Mouse (Mus musculus): Measurements from ENCODE around the gene Galk1. TPM values are rescaled to one million over a fixed set of nuclear protein-coding genes. Genes with fewer than 3 reads are reported as not detected.

Galk1 gene
- polyA plus RNA-seq, 1 experiment from 2014 or later, result 100 TPM

DNA sequence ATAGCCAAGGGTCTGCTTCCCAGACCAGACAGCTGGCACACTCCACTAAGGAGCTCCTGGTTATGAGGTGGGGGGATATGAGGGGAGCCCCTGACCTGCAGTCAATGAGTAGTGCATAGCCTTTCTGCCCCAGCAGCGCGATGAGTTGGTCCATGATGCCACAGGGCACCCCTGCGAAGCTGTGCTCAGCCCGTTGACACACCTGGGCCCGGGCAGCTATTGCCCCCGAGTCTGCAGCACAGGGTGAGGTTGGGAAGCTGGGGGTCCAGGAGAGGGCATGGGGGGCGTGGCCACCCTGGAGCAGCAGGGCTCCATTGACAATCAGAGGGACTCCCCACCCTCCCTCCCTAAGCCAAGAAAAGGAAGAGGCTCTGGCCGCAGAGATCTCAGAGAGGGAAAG lies 2.4 kb downstream of the Galk1 start:
- POLR2A ChIA-PET, result no interaction called here
- in situ Hi-C loops (cut with MboI; ENCODE audit: low pct_unique_long_range_greater_than_20kb), result no loop called here
- CTCF ChIA-PET, result no interaction called here

GRCm38 (mm10) chr11:116009661-116010060 lies 2.9 kb downstream of the Galk1 start:
- TF ChIP-seq CTCF (IDR thresholded peaks at IDR 0.05), result no peak
- ATAC-seq, result no peak
- H3K27me3 ChIP-seq, result no peaks in the 10 kb centered on the region
- POLR2A ChIA-PET, result no interaction called here
- DNase-seq (ENCODE audit: low read depth, low spot score), result no peak
- in situ Hi-C loops (cut with MboI; ENCODE audit: low pct_unique_long_range_greater_than_20kb), result no loop called here
- CTCF ChIA-PET, result no interaction called here

More for the DNA sequence above, 2.4 kb downstream of the Galk1 start:
- no peaks in the 10 kb centered on the region for H3K27me3 ChIP-seq
- DNase-seq (ENCODE audit: low read depth, low spot score) (no peak), ATAC-seq (no peak)
- TF ChIP-seq CTCF (IDR thresholded peaks at IDR 0.05), result no peak

DNA sequence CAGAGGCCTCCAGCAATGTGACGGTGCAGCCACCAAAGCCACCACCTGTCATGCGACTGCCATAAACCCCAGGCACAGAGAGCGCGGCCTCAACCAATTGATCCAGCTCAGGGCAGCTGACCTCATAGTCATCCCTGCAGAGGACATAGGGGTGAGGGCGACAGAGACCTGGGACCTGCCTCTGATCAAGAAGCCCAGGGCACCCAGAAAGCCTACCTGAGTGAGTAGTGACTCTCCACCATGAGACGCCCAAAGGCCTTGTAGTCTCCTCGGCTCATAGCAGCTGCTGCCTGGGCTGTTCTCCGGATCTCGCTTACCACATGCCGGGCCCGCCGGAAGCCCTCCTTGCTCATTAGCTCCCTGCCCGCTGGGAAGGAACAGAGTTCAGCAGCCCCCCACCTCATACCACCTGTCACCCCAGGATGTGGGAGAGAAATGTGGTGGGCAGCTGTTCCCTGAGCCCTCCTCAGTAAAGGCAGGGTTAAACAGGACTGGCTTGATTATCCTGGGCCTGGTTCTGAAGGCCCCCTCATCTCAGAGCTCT lies 3.6 kb downstream of the Galk1 start:
- POLR2A ChIA-PET, result interaction anchor here (0.6 kb wide), 2 partner anchors 12 to 21 kb away, joined by 3 to 9 read pairs; no protein-coding TSS in a partner anchor
- no peak for DNase-seq (ENCODE audit: low read depth, low spot score)
- CTCF ChIA-PET, result no interaction called here
- no peaks in the 10 kb centered on the region for H3K27me3 ChIP-seq
- in situ Hi-C loops (cut with MboI; ENCODE audit: low pct_unique_long_range_greater_than_20kb), result no loop called here
- TF ChIP-seq CTCF (IDR thresholded peaks at IDR 0.05), result no peak
- no peak for ATAC-seq

GRCm38 (mm10) chr11:116008411-116008810 lies 4.1 kb downstream of the Galk1 start:
- no peak for ATAC-seq
- DNase-seq (ENCODE audit: low read depth, low spot score), result no peak
- TF ChIP-seq CTCF (IDR thresholded peaks at IDR 0.05), result no peak
- CTCF ChIA-PET, result no interaction called here
- POLR2A ChIA-PET, result interaction anchor here (0.6 kb wide), 2 partner anchors 12 to 20 kb away, joined by 3 to 9 read pairs; no protein-coding TSS in a partner anchor
- in situ Hi-C loops (cut with MboI; ENCODE audit: low pct_unique_long_range_greater_than_20kb), result no loop called here
- H3K27me3 ChIP-seq, result no peaks in the 10 kb centered on the region

DNA sequence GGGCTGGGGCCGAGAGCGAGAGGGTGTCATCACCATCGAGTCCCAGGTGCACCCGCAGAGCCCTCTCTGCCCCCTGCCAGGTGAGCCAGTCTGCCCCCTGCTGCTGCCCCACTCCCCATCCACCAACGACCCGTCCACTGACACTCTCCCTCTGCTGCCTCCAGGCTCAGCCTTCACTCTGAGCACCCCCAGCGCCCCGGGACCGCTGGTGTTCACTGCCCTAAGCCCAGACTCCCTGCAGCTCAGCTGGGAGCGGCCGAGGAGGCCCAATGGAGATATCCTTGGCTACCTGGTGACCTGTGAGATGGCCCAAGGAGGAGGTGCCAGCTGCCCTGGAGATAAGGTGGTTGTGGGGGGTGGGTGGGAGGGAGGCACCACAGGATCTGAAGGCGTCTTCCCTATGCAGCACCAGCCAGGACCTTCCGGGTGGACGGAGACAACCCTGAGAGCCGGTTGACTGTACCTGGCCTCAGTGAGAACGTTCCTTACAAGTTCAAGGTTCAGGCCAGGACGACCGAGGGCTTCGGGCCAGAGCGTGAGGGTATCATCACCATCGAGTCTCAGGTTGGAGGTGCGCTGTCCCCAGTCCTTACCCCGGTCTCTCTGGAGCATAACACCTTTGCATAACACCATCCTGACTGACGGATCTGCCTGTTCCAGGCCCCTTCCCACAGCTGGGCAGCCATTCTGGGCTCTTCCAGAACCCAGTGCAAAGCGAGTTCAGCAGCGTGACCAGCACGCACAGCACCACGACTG lies 5.2 kb downstream of the Galk1 start:
- DNase-seq (ENCODE audit: low read depth, low spot score) (no peak), ATAC-seq (no peak)
- ChIA-PET POLR2A (no interaction called here), CTCF (no interaction called here)
- no peak for TF ChIP-seq CTCF (IDR thresholded peaks at IDR 0.05)
- in situ Hi-C loops (cut with MboI; ENCODE audit: low pct_unique_long_range_greater_than_20kb), result no loop called here
- H3K27me3 ChIP-seq, result no peaks in the 10 kb centered on the region

- ChIA-PET CTCF (interaction anchor here (0.9 kb wide), 1 partner anchor 73 kb away, joined by 4 read pairs; the partner anchor contains the start of genes Recql5 and Sap30bp), POLR2A (no interaction called here)
- H3K27me3 ChIP-seq, result no peaks in the 10 kb centered on the region
- ATAC-seq, result peak; percentile 10
- TF ChIP-seq CTCF (IDR thresholded peaks at IDR 0.05), result no peak
- in situ Hi-C loops (cut with MboI; ENCODE audit: low pct_unique_long_range_greater_than_20kb), result no loop called here
- DNase-seq (ENCODE audit: low read depth, low spot score), result no peak
These were observed 6.7 kb downstream of the Galk1 start for GRCm38 (mm10) chr11:116005701-116006419.

DNA sequence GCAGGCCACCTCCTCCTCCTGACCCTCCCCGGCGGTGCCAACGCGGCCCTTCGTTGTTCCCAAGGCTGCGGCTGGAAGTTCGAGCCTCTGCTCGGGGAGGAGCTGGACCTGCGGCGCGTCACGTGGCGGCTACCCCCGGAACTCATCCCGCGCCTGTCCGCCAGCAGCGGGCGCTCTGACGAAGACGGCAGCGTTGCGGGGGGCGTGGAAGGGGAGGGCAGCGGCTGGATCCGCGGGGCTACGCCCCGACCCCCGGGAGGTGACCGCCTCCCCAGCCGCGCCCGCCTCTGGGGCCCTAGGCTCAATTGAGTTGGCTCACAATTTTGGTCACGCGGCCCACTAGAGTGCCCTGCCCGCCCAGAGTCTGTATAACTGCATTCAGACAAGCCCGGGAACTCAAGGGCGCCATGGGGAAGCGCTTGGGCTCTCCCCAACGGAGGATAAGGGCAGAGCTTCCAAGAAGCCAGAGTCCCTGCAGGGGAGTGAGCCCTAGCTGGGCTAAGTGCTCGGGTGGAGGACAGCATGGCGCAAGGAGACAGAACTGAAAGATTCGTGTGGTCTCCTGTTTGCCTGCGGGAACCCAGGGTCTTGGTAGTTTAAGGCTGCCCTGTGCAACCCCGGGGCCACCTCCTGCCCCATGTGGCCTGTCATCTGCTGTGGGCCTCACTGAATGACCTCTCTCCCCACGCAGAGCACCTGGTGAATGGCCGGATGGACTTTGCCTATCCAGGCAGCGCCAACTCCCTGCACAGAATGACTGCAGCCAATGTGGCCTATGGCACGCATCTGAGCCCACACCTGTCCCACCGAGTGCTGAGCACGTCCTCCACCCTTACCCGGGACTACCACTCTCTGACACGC lies 7.4 kb downstream of the Galk1 start:
- DNase-seq (ENCODE audit: low read depth, low spot score) (no peak), ATAC-seq (no peak)
- TF ChIP-seq CTCF (IDR thresholded peaks at IDR 0.05), result no peak
- ChIA-PET POLR2A (no interaction called here), CTCF (interaction anchor here (1.0 to 1.2 kb wide), 2 partner anchors 65 to 69 kb away, joined by 4 to 5 read pairs; no protein-coding TSS in a partner anchor)
- no peaks in the 10 kb centered on the region for H3K27me3 ChIP-seq
- in situ Hi-C loops (cut with MboI; ENCODE audit: low pct_unique_long_range_greater_than_20kb), result no loop called here

DNA sequence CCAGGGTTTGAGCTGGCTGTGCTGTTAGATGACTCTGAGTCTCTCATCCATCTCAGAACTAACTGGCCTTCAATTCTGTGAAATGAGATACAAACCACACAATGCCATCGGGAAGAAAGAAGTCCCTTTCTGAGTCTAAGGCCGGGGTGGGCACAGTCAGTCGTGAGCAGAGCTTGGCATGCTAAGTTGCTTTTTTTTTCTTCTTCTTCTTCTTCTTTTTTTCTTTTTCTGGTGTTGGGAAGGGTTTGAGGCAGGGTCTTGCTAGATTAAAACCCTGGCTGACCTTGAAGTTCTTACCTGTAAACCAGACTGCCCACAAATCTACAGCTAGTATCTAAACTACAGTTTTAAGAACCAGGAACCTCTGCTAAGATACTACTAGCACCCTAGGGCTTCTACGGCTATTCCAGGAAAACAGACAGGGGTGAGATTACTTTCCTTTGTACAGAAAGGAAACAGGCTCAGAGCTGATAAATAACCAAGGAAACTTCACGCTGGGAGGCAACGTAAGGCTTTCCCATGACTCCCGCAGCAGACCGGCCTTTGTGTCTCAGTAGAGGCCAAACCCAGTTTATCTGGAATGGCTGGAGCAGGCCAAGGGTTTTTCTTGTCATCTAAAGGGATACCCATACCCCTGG lies 8.2 kb downstream of the Galk1 start:
- CTCF ChIA-PET, result interaction anchor here (1.0 to 1.2 kb wide), 2 partner anchors 65 to 68 kb away, joined by 4 to 5 read pairs; no protein-coding TSS in a partner anchor
- no peaks in the 10 kb centered on the region for H3K27me3 ChIP-seq
- TF ChIP-seq CTCF (IDR thresholded peaks at IDR 0.05), result no peak
- POLR2A ChIA-PET, result no interaction called here
- in situ Hi-C loops (cut with MboI; ENCODE audit: low pct_unique_long_range_greater_than_20kb), result no loop called here
- ATAC-seq (no peak), DNase-seq (ENCODE audit: low read depth, low spot score) (no peak)

DNA sequence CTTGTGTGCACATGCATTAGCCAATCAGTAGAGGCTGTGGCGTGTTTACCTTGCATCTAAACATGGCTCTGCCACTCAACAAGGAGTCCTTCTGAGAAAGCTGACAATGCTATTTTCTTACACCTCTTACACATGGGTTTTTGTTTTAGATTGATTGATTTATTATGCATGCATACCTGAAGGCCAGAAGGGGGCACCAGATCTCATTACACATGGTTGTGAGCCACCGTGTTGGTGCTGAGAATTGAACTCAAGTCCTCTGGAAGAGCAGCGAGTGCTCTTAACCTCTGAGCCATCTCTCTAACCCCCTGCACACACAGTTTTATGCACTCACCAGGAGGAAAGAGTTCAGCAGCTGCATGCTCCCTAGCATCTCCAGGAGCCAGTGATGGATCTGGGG lies 9.6 kb downstream of the Galk1 start:
- DNase-seq (ENCODE audit: low read depth, low spot score) (no peak), ATAC-seq (no peak)
- TF ChIP-seq CTCF (IDR thresholded peaks at IDR 0.05), result no peak
- no peaks in the 10 kb centered on the region for H3K27me3 ChIP-seq
- in situ Hi-C loops (cut with MboI; ENCODE audit: low pct_unique_long_range_greater_than_20kb), result no loop called here
- ChIA-PET POLR2A (no interaction called here), CTCF (no interaction called here)

DNA sequence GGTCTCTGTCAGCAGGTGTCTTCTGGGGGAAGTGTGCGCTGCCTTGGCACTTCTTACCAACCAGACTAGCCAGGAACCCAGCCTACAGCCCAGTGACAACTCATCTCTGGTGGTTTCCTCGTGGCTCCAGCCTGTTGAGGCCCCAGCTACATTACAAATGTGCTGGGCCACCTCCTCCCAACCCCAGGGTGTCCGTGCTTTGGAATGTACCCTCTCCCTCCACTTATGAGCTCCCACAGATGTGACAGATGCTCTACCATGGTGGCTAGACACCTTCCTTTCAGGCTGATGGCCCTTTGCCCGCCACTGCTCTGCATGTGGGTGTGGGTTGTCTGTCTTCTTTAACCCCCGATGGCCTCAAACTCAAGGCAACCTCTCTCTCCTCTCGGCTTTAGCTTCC lies 10.8 kb downstream of the Galk1 start:
- no peak for TF ChIP-seq CTCF (IDR thresholded peaks at IDR 0.05)
- ChIA-PET POLR2A (no interaction called here), CTCF (interaction anchor here (0.9 kb wide), 1 partner anchor 11 kb away, joined by 3 read pairs; the partner anchor contains the start of gene Galk1)
- no peak for ATAC-seq
- no peak for DNase-seq (ENCODE audit: low read depth, low spot score)
- in situ Hi-C loops (cut with MboI; ENCODE audit: low pct_unique_long_range_greater_than_20kb), result no loop called here
- H3K27me3 ChIP-seq, result no peaks in the 10 kb centered on the region
